Mouse (Mus musculus) spleen, adult 2 months (tissue): ENCODE measurements around the gene Sec24c. TPM values are rescaled to one million over a fixed set of nuclear protein-coding genes. Genes with fewer than 3 reads are reported as not detected.

ENCODE experiments used
- DNase-seq, 2 experiments: peaks; one replicate each; pipeline versions ENCODE4 v3.0.0 to v3.0.0-alpha.2; 2012 to 2021; ENCODE audit warnings: low spot score in 2 of 2, low read depth in 1 of 2
- H3K27ac ChIP-seq: fragments of 200-500 bp; 2 replicates; pipeline ENCODE4 v1.5.1; 2012; ENCODE audit warnings: low read length, inconsistent platforms; ENCODE audit not compliant: insufficient read depth
- H3K27me3 ChIP-seq: fragments of 200-500 bp; 2 replicates; pipeline ENCODE4 v1.6.1; 2012; ENCODE audit warnings: mild to moderate bottlenecking, moderate library complexity, low read length, inconsistent platforms; ENCODE audit not compliant: control insufficient read depth, insufficient read depth
- H3K36me3 ChIP-seq: fragments of 200-500 bp; 2 replicates; pipeline ENCODE4 v1.6.1; 2012; ENCODE audit warnings: mild to moderate bottlenecking, low read length, inconsistent platforms; ENCODE audit not compliant: control insufficient read depth, insufficient read depth
- H3K4me1 ChIP-seq: fragments of 200-500 bp; 2 replicates; pipeline ENCODE4 v1.6.1; 2011; ENCODE audit warnings: inconsistent platforms; ENCODE audit not compliant: control insufficient read depth, insufficient read depth, insufficient read length
- H3K4me3 ChIP-seq: fragments of 200-500 bp; 2 replicates; pipeline ENCODE4 v1.5.1; 2011; ENCODE audit warnings: mild to moderate bottlenecking, inconsistent platforms; ENCODE audit not compliant: insufficient read depth, insufficient read length; ENCODE audit errors: extremely low read depth
- CTCF ChIP-seq: fragments of 200-500 bp; IDR thresholded peaks from 2 replicates; pipeline ENCODE4 v1.5.1; 2011; ENCODE audit warnings: mild to moderate bottlenecking, inconsistent platforms; ENCODE audit not compliant: insufficient read depth, insufficient read length, insufficient replicate concordance; ENCODE audit errors: extremely low read depth
- POLR2A ChIP-seq: fragments of 200-500 bp; IDR thresholded peaks from 2 replicates; pipeline ENCODE4 v1.6.1; 2011; ENCODE audit warnings: low read depth, low read length, inconsistent platforms
- WGBS: fragments of 180-500 bp; shearing (Covaris S2); methylation state at CpG from one replicate; pipeline ENCODE4 v1.1.7; 2018; 5-methylcytosine and 5-hydroxymethylcytosine counted together
- polyA plus RNA-seq: library from polyadenylated mRNA; depleted of rRNA; stranded (reverse); fragments of >200 nt; gene quantifications from 2 replicates; pipeline ENCODE4 v1.2.3, GENCODE M21; 2012

Gene Sec24c
- polyA plus RNA-seq, 1 experiment: 181 TPM

DNA sequence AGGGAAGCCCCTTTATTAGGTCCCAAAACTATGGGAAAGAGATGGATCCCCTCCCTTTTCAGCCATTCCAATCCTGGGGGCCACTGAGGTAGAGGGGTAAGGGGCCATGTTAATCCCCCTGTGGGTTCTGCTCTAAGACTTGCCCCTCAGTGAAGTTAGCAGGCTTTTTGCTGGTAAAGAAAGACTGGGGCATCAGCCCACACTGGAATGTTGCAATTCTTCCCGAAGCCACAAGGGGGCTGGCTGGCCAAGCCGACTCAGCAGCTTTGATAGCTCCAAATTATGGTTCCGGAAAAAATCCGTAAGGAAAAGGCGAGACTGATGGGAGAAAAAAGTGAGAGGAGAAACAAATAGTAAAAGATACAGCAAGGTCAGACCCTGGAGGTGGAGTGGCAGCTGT lies 49.9 kb downstream of the Sec24c start:
- peak in 1 of 2 experiments; percentile 33 for DNase-seq
- H3K36me3 ChIP-seq: peaks cover 52% of the 10 kb centered on the region
- WGBS: 31% methylated on average over 5 of the region's 5 CpGs
- peak; percentile 77; the same call in 1 of the 2 replicates for TF ChIP-seq CTCF
- TF ChIP-seq POLR2A: no peak
- no peak overlapping the region for H3K4me3 ChIP-seq
- no peaks in the 10 kb centered on the region for H3K27me3 ChIP-seq
- no peak overlapping the region for H3K27ac ChIP-seq
- H3K4me1 ChIP-seq: no peaks in the 10 kb centered on the region

DNA sequence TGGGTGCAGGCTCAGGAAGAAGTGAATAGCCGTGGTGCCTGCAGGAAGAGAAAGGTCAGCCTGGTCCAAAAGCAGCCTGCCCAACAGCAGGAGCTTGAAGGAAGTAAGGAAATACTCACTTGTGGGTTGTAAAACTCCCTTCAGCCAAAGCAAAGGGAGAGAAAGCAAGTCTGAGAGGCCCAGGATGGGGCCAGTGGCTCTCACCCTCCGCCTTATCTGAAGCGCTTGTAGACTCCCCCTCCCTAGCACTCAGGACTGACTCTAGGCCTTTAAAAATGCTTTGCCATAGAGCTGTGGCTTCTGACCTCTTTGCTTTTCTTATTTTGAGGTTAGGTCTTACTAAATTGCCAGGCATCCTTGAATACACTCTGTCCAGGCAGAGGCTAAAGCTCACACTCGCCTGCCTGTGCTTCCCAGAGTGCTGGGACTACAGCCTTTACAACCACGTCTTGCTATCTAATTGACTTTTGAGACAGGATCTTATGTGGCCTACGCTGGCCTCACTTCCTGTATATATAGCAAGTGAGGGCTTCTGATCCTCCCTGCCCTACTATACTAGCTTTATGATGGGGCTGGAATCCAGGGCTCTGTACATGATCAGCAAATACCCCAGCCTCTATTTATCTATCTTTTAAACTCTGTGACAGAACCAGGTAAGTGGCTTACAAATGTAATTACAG lies 51.7 kb downstream of the Sec24c start:
- DNase-seq: no peak
- Histone ChIP-seq H3K36me3 (peaks cover 51% of the 10 kb centered on the region), H3K4me1 (no peaks in the 10 kb centered on the region), H3K27ac (no peak overlapping the region), H3K4me3 (no peak overlapping the region), H3K27me3 (no peaks in the 10 kb centered on the region)
- 74% methylated on average over 6 of the region's 6 CpGs for WGBS
- no peak for TF ChIP-seq CTCF
- no peak for TF ChIP-seq POLR2A

DNA sequence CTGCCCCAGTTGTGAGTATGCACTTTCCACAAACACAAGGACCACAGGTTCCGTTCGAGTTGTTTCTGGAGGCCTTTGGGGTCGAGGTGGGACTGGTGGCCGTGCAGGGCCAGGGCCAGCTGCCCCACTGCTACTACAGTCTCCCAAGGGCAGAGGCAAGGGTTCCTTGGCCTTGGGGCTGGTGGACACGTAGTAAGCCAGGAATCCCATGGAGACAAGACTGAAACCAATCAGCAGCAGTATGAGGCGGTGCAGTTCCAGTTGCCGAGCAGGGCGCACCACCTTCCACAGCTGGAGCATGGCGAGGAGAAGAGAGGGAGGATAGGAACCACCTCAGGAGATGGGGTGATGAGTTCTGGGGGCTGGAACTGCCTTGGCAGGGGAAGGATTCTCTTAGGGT lies 55.8 kb downstream of the Sec24c start:
- peaks cover 3% of the 10 kb centered on the region; the same call in 1 of the 2 replicates for H3K4me1 ChIP-seq
- no peak overlapping the region for H3K27ac ChIP-seq
- peaks cover 31% of the 10 kb centered on the region for H3K36me3 ChIP-seq
- no peaks in the 10 kb centered on the region for H3K27me3 ChIP-seq
- no peak overlapping the region for H3K4me3 ChIP-seq
- WGBS: 92% methylated on average over 9 of the region's 9 CpGs
- no peak for TF ChIP-seq POLR2A
- TF ChIP-seq CTCF: no peak
- DNase-seq: no peak

GRCm38 (mm10) chr14:20730853-20731602 lies 56.9 kb downstream of the Sec24c start:
- Histone ChIP-seq H3K4me1 (peaks cover 3% of the 10 kb centered on the region; the same call in 1 of the 2 replicates), H3K36me3 (peaks cover 25% of the 10 kb centered on the region), H3K27ac (no peak overlapping the region), H3K27me3 (no peaks in the 10 kb centered on the region), H3K4me3 (no peak overlapping the region)
- DNase-seq: no peak
- 87% methylated on average over 9 of the region's 9 CpGs for WGBS
- TF ChIP-seq CTCF: no peak
- TF ChIP-seq POLR2A: no peak

GRCm38 (mm10) chr14:20733041-20733951 lies 59.2 kb downstream of the Sec24c start:
- H3K4me1 ChIP-seq: peaks cover 3% of the 10 kb centered on the region; the same call in 1 of the 2 replicates

More at GRCm38 (mm10) chr14:20733041-20733951, 59.2 kb downstream of the Sec24c start:
- Histone ChIP-seq H3K36me3 (peaks cover 13% of the 10 kb centered on the region), H3K27me3 (no peaks in the 10 kb centered on the region), H3K4me3 (peak overlapping the region; percentile 92), H3K27ac (peak overlapping the region; percentile 93; the same call in 1 of the 2 replicates)
- no peak for DNase-seq
- TF ChIP-seq POLR2A: no peak
- no peak for TF ChIP-seq CTCF
- 33% methylated on average over 12 of the region's 12 CpGs for WGBS
